8 mouse cellular contexts compared by ENCODE assay signal in the genomic region with DNA sequence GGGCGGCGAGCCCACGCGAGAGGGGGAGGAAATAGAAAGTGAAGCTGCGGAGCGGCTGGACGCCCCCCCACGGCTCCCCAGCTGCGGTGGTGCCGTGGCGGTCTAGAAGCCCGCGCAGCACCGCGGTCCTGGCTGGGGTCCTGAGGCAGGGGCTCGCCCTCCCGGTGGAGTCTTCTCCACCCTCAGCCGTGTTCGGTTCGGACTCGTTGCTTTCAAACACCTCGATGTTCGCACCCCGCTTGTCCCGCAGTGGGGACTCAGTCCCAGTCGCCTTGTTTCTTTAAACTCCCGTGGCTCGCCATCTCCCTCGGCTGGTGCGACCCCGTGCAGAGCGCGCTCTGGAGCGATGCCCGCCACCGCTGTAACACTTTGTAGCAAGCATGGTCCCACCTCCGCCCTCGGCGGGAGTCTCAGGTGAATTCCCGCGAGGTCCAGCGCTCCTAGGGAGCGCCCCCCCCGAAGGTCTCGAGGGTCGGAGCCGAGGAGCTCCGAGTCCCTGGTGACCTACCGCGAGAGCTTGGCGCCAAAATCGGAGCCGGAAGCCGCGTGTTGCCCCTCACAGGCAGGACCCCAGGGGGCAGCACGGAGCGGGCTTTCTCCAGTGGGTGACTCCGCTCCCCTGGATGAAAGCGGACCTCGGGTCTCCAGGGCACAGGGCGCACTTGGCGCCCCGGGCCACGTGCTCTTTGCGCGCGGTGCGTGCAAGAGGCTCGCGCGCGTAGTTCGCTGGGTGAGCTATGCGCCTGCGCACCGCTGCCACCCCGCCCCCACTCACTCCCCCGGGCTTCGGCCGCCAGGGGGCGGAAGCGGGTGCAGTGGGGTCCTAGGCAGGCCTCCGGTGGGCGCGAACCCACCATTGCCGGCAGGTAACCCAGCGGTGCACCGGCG. TPM values are rescaled to one million over a fixed set of nuclear protein-coding genes. Genes with fewer than 3 reads are reported as not detected.
A peak's percentile ranks its signal among the peaks of the same experiment; 100 is the strongest.
DNase-seq lines count a peak whose midpoint lies in the region; ATAC-seq and TF ChIP-seq lines count a peak whose summit lies in the region.

No protein-coding gene starts in this region.

- peak overlapping the region; percentile 84 for H3K4me2 ChIP-seq in forebrain, embryonic 13.5 days
- peak overlapping the region; percentile 86 for H3K4me2 ChIP-seq in heart, postnatal 0 days (ENCODE audit: low read depth, low read length)
- peak overlapping the region; percentile 96 for H3K4me2 ChIP-seq in liver, embryonic 15.5 days
- H3K4me2 ChIP-seq in stomach, embryonic 15.5 days = peak overlapping the region; percentile 80

- peak overlapping the region; percentile 100 for H3K9ac ChIP-seq in forebrain, embryonic 13.5 days
- H3K9ac ChIP-seq in heart, postnatal 0 days (replicated peaks; ENCODE audit: low read depth, low read length) = peak overlapping the region; percentile 99
- peak overlapping the region; percentile 98 for H3K9ac ChIP-seq in liver, embryonic 15.5 days
- peak overlapping the region; percentile 95 for H3K9ac ChIP-seq in stomach, embryonic 15.5 days

- H3K36me3 ChIP-seq in forebrain, embryonic 13.5 days (ENCODE audit: poor library complexity, severe bottlenecking) = peaks cover 29% of the 10 kb centered on the region
- H3K36me3 ChIP-seq in heart, postnatal 0 days (replicated peaks; ENCODE audit: control insufficient read depth, insufficient read depth, low read length) = peaks cover 22% of the 10 kb centered on the region
- H3K36me3 ChIP-seq in liver, embryonic 15.5 days (replicated peaks) = peaks cover 26% of the 10 kb centered on the region
- peaks cover 8% of the 10 kb centered on the region; the same call in 1 of the 2 replicates for H3K36me3 ChIP-seq in stomach, embryonic 15.5 days

- peak overlapping the region; percentile 99 for H3K27ac ChIP-seq in forebrain, embryonic 13.5 days
- peak overlapping the region; percentile 98 for H3K27ac ChIP-seq in heart, postnatal 0 days (ENCODE audit: low read depth)
- peak overlapping the region; percentile 97 for H3K27ac ChIP-seq in liver, embryonic 15.5 days (replicated peaks)
- H3K27ac ChIP-seq in stomach, embryonic 15.5 days = peak overlapping the region; percentile 91

- under 1% methylated on average over 72 of the region's 89 CpGs for WGBS in forebrain, embryonic 13.5 days
- under 1% methylated on average over 75 of the region's 89 CpGs for WGBS in heart, postnatal 0 days
- under 1% methylated on average over 89 of the region's 89 CpGs for whole genome bisulfite sequencing in liver, embryonic 15.5 days (ENCODE audit: insufficient replicate concordance)
- WGBS in stomach, embryonic 15.5 days = under 1% methylated on average over 89 of the region's 89 CpGs

- TF ChIP-seq EP300 in heart, postnatal 0 days (IDR thresholded peaks at IDR 0.05; ENCODE audit: low read depth) = no peak; the same call in 1 of the 2 replicates

- peak; percentile 96 for DNase-seq in CD8-positive naive resting alpha-beta T cell, adult 2 months (ENCODE audit: low read depth in 2 of 2, low spot score in 2 of 2)
- peak; percentile 88 for DNase-seq in heart, postnatal 0 days (ENCODE audit: low spot score)
- peak; percentile 88 to 94 for DNase-seq in kidney, postnatal 36 days
- DNase-seq in neural tube, embryonic 10.5 days (ENCODE audit: extremely low spot score, low spot score) = peak; percentile 93

- H3K27me3 ChIP-seq in forebrain, embryonic 13.5 days = no peaks in the 10 kb centered on the region
- H3K27me3 ChIP-seq in heart, postnatal 0 days (ENCODE audit: control insufficient read depth, insufficient read depth, low read length) = no peaks in the 10 kb centered on the region
- H3K27me3 ChIP-seq in liver, embryonic 15.5 days = no peaks in the 10 kb centered on the region
- H3K27me3 ChIP-seq in stomach, embryonic 15.5 days (replicated peaks) = no peaks in the 10 kb centered on the region

- peaks cover 42% of the 10 kb centered on the region for H3K4me1 ChIP-seq in forebrain, embryonic 13.5 days
- peaks cover 17% of the 10 kb centered on the region for H3K4me1 ChIP-seq in heart, postnatal 0 days (ENCODE audit: control insufficient read depth, insufficient read depth)
- H3K4me1 ChIP-seq in liver, embryonic 15.5 days (replicated peaks) = peaks cover 71% of the 10 kb centered on the region
- peaks cover 32% of the 10 kb centered on the region for H3K4me1 ChIP-seq in stomach, embryonic 15.5 days

- peak overlapping the region; percentile 100 for H3K4me3 ChIP-seq in forebrain, embryonic 13.5 days
- peak overlapping the region; percentile 90 for H3K4me3 ChIP-seq in heart, postnatal 0 days (ENCODE audit: low read depth, low read length)
- peak overlapping the region; percentile 99 for H3K4me3 ChIP-seq in liver, embryonic 15.5 days (replicated peaks)
- H3K4me3 ChIP-seq in stomach, embryonic 15.5 days (replicated peaks) = peak overlapping the region; percentile 89

- H3K9me3 ChIP-seq in forebrain, embryonic 13.5 days (replicated peaks) = no peaks in the 10 kb centered on the region
- no peaks in the 10 kb centered on the region for H3K9me3 ChIP-seq in heart, postnatal 0 days (replicated peaks; ENCODE audit: control insufficient read depth, low read length)
- no peaks in the 10 kb centered on the region for H3K9me3 ChIP-seq in liver, embryonic 15.5 days (replicated peaks)
- no peaks in the 10 kb centered on the region for H3K9me3 ChIP-seq in stomach, embryonic 15.5 days

- peak; percentile 89 for TF ChIP-seq CTCF in heart, postnatal 0 days (IDR thresholded peaks at IDR 0.05; ENCODE audit: low read depth)

- ATAC-seq in cerebellum, adult (ENCODE audit: insufficient number of reproducible peaks, low FRiP score, low TSS enrichment) = peak; percentile 8; the same call in 1 of the 2 replicates
- peak; percentile 2; the same call in 1 of the 2 replicates for ATAC-seq in forebrain, embryonic 13.5 days
- ATAC-seq in heart, postnatal 0 days (ENCODE audit: insufficient read depth, low read depth) = peak; percentile 34
- ATAC-seq in liver, embryonic 15.5 days (ENCODE audit: insufficient read depth) = peak; percentile 14
- no peak for ATAC-seq in stomach, embryonic 15.5 days (ENCODE audit: insufficient read depth, low FRiP score, low read depth)

RNA-seq across cellular contexts. Expression of a gene that starts 1.3 kb away (rescaled TPM):
- polyA plus RNA-seq in forebrain, embryonic 13.5 days (2015; fragmentation: Nextera tagmentation; extraction: Ambion mirVana) = 2,754 and 3,239 TPM in 2 replicates
- total RNA-seq in heart, postnatal 0 days (2014; rRNA removed; ENCODE audit: low replicate concordance) = 379 and 399 TPM in 2 replicates
- polyA plus RNA-seq in heart, postnatal 0 days (2015; fragmentation: Nextera tagmentation; extraction: Ambion mirVana) = 597 and 614 TPM in 2 replicates
- 634 and 778 TPM in 2 replicates for polyA plus RNA-seq in liver, embryonic 15.5 days (2015; fragmentation: Nextera tagmentation; extraction: Ambion mirVana)
- polyA plus RNA-seq in stomach, embryonic 15.5 days (2015; fragmentation: Nextera tagmentation; extraction: Ambion mirVana) = 2,449 and 2,521 TPM in 2 replicates

RNA-seq across cellular contexts. Expression of a gene that starts 54.6 kb away (rescaled TPM):
- polyA plus RNA-seq in forebrain, embryonic 13.5 days (2015; fragmentation: Nextera tagmentation; extraction: Ambion mirVana) = 78.5 and 84.4 TPM in 2 replicates
- total RNA-seq in heart, postnatal 0 days (2014; rRNA removed; ENCODE audit: low replicate concordance) = 19.8 and 25.0 TPM in 2 replicates
- 50.5 and 57.4 TPM in 2 replicates for polyA plus RNA-seq in heart, postnatal 0 days (2015; fragmentation: Nextera tagmentation; extraction: Ambion mirVana)
- 24.7 and 29.0 TPM in 2 replicates for polyA plus RNA-seq in liver, embryonic 15.5 days (2015; fragmentation: Nextera tagmentation; extraction: Ambion mirVana)
- 53.7 and 59.4 TPM in 2 replicates for polyA plus RNA-seq in stomach, embryonic 15.5 days (2015; fragmentation: Nextera tagmentation; extraction: Ambion mirVana)

RNA-seq across cellular contexts. Expression of a gene that starts 54.9 kb away (rescaled TPM):
- polyA plus RNA-seq in forebrain, embryonic 13.5 days (2015; fragmentation: Nextera tagmentation; extraction: Ambion mirVana) = 60.5 and 64.7 TPM in 2 replicates
- 16.0 and 20.7 TPM in 2 replicates for total RNA-seq in heart, postnatal 0 days (2014; rRNA removed; ENCODE audit: low replicate concordance)
- polyA plus RNA-seq in heart, postnatal 0 days (2015; fragmentation: Nextera tagmentation; extraction: Ambion mirVana) = 14.0 TPM in 2 replicates
- 13.1 and 13.4 TPM in 2 replicates for polyA plus RNA-seq in liver, embryonic 15.5 days (2015; fragmentation: Nextera tagmentation; extraction: Ambion mirVana)
- 31.7 and 33.8 TPM in 2 replicates for polyA plus RNA-seq in stomach, embryonic 15.5 days (2015; fragmentation: Nextera tagmentation; extraction: Ambion mirVana)
